Mouse (Mus musculus): ENCODE measurements around the gene C1qtnf7. TPM values are rescaled to one million over a fixed set of nuclear protein-coding genes. Genes with fewer than 3 reads are reported as not detected.

C1qtnf7 gene
- polyA plus RNA-seq, 1 experiment from 2014 or later, result 54.2 TPM

DNA sequence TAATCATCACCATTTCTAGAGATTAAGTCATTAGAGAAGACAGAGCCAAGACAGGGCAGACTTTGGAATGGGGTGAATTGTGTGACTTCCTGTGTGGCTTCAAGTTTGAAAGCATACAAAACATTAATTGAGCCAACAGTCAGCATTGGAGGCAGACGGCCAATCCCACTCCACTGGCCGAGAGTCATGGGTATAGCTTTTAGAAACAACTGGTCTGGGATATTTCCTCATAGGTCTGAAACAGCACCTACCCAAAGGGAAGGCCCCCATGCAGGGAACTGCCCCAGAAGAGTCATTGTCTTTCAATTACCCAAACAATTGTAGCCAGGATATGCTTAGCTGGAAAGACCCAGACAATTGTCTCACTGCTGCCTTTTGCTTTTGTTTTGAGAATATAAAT lies 39.5 kb downstream of the C1qtnf7 start:
- H3K36me3 ChIP-seq (ENCODE audit: insufficient read depth), result no peaks in the 10 kb centered on the region
- no peak overlapping the region for H3K4me3 ChIP-seq (ENCODE audit: low read depth, low read length)
- peaks cover 11% of the 10 kb centered on the region for H3K4me1 ChIP-seq (ENCODE audit: insufficient read depth)
- peak overlapping the region; percentile 76 for H3K27ac ChIP-seq (ENCODE audit: low read depth)
- TF ChIP-seq CTCF (IDR thresholded peaks at IDR 0.05; ENCODE audit: low read depth), result no peak
- no peaks in the 10 kb centered on the region for H3K9me3 ChIP-seq (ENCODE audit: low read depth, low read length)
- no peak overlapping the region for H3K9ac ChIP-seq
- WGBS, result 29% methylated on average over 2 of the region's 2 CpGs
- DNase-seq, result peak; percentile 80
- H3K27me3 ChIP-seq (ENCODE audit: insufficient read depth, low read length), result no peaks in the 10 kb centered on the region
- H3K4me2 ChIP-seq, result no peak overlapping the region
- ATAC-seq (ENCODE audit: insufficient read depth), result peak; percentile 70

GRCm38 (mm10) chr5:43555406-43555805 lies 40.1 kb downstream of the C1qtnf7 start:
- ATAC-seq (ENCODE audit: insufficient read depth) (peak; percentile 33; the same call in 1 of the 2 replicates), DNase-seq (no peak)
- Histone ChIP-seq H3K4me2 (no peak overlapping the region), H3K27me3 (ENCODE audit: insufficient read depth, low read length) (no peaks in the 10 kb centered on the region), H3K4me1 (ENCODE audit: insufficient read depth) (peaks cover 8% of the 10 kb centered on the region), H3K9ac (no peak overlapping the region), H3K27ac (ENCODE audit: low read depth) (peak overlapping the region; percentile 76), H3K4me3 (ENCODE audit: low read depth, low read length) (no peak overlapping the region), H3K9me3 (ENCODE audit: low read depth, low read length) (no peaks in the 10 kb centered on the region), H3K36me3 (ENCODE audit: insufficient read depth) (no peaks in the 10 kb centered on the region)
- no peak for TF ChIP-seq CTCF (IDR thresholded peaks at IDR 0.05; ENCODE audit: low read depth)
- 76% methylated on average over 6 of the region's 6 CpGs for WGBS

- DNase-seq (no peak), ATAC-seq (ENCODE audit: insufficient read depth) (no peak)
- Histone ChIP-seq H3K4me2 (no peak overlapping the region), H3K9me3 (ENCODE audit: low read depth, low read length) (no peaks in the 10 kb centered on the region), H3K27me3 (ENCODE audit: insufficient read depth, low read length) (no peaks in the 10 kb centered on the region), H3K4me1 (ENCODE audit: insufficient read depth) (peaks cover 8% of the 10 kb centered on the region), H3K27ac (ENCODE audit: low read depth) (no peak overlapping the region), H3K36me3 (ENCODE audit: insufficient read depth) (no peaks in the 10 kb centered on the region), H3K9ac (no peak overlapping the region), H3K4me3 (ENCODE audit: low read depth, low read length) (no peak overlapping the region)
- 86% methylated on average over 5 of the region's 5 CpGs for WGBS
- no peak for TF ChIP-seq CTCF (IDR thresholded peaks at IDR 0.05; ENCODE audit: low read depth)
Observed at GRCm38 (mm10) chr5:43557436-43557835, 42.1 kb downstream of the C1qtnf7 start.

DNA sequence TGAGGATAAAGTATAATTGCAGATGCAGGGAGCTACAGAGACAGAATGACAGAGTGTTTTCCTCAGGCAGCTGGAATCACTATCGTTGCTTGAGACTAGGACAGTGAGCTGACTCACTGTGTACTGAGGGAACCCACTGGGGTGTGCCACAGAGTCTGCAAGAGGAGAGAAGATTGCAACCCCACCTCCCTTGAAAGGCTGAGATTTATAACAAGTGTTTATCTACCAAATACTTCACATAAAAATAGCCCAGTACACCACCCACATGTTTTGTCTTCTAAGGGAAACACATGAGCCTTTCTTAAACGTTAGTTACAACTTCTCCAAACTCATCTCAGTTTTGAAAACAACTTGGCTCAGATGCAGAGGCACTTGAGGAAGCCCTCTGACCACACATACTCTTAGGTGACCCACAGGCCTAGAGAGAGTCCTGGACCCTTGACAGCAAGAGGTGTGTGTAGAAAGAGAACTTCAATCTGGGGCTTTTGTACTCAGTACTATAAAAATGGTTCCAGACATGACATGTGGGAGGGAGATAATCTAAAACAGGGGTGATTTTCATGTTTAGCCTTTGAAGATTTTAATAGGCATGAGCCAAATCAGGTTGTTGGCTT lies 46.4 kb downstream of the C1qtnf7 start:
- Histone ChIP-seq H3K9me3 (ENCODE audit: low read depth, low read length) (no peaks in the 10 kb centered on the region), H3K27ac (ENCODE audit: low read depth) (0 out of 2 replicates have a peak overlapping the region, but pooled peaks have one; percentile 16), H3K4me3 (ENCODE audit: low read depth, low read length) (no peak overlapping the region), H3K4me2 (no peak overlapping the region), H3K4me1 (ENCODE audit: insufficient read depth) (no peaks in the 10 kb centered on the region), H3K36me3 (ENCODE audit: insufficient read depth) (no peaks in the 10 kb centered on the region), H3K27me3 (ENCODE audit: insufficient read depth, low read length) (no peaks in the 10 kb centered on the region), H3K9ac (no peak overlapping the region)
- DNase-seq, result peak; percentile 65
- no peak for TF ChIP-seq CTCF (IDR thresholded peaks at IDR 0.05; ENCODE audit: low read depth)
- 12% methylated on average over 2 of the region's 2 CpGs for WGBS
- ATAC-seq (ENCODE audit: insufficient read depth), result peak; percentile 90

DNA sequence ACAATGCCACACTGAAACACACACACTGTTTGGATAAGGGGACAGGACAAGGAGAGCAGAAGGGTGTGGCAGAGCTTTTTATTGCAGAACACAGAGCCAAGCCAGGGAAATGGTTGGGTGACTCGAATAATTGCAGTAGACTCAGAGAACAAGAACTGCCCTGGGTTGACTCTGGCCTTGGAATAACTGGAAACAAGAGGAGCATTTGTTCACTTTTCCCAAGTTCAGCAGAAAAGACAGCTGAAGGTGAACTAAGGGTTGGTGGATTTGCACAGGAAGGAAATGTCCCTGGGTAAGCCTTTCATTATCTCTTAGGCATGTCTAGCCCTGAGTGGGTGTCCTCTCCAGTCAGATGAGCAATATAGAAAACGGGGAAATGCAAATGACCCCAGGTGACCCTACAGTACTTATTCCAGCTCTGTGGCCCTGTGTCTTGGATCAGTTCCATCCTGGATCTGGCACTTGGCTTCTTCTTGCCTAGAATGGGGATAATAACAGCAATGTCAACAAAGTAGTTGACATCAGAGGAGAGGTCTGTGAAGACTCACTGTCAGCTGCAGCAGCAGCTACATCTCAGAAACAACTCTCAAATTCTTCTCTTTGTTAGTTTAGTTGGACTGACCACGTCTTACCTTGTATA lies 54.5 kb downstream of the C1qtnf7 start:
- Histone ChIP-seq H3K9me3 (ENCODE audit: low read depth, low read length) (no peaks in the 10 kb centered on the region), H3K36me3 (ENCODE audit: insufficient read depth) (no peaks in the 10 kb centered on the region), H3K4me1 (ENCODE audit: insufficient read depth) (peaks cover 10% of the 10 kb centered on the region), H3K27me3 (ENCODE audit: insufficient read depth, low read length) (no peaks in the 10 kb centered on the region), H3K9ac (no peak overlapping the region), H3K4me2 (no peak overlapping the region), H3K27ac (ENCODE audit: low read depth) (peak overlapping the region; percentile 9; the same call in 1 of the 2 replicates), H3K4me3 (ENCODE audit: low read depth, low read length) (no peak overlapping the region)
- TF ChIP-seq CTCF (IDR thresholded peaks at IDR 0.05; ENCODE audit: low read depth), result no peak
- ATAC-seq (ENCODE audit: insufficient read depth) (peak; percentile 84), DNase-seq (peak; percentile 87)
- WGBS, result 31% methylated on average over 3 of the region's 3 CpGs

DNA sequence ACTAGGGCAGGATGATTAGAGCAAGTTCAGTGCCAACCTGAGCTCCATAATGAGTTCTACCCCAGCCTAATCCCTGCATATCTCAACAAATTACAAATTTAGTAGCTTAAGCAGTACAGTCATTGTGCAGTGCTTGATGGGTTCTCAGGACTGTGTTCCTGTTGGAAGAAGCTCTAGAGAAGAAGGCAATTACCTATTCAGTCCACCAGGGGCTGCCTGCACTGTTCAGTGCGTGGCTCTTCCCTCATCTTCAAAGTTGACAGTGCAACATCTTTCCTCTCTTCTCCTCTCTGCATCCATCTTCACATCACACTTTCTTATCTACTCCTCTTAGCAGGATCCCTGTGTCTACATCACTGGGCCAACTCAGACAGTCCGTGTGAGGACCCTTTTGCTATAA lies 67.5 kb downstream of the C1qtnf7 start:
- ATAC-seq (ENCODE audit: insufficient read depth) (0 out of 2 replicates have a peak, but pooled peaks have one; percentile 52), DNase-seq (peak; percentile 60)
- peak; percentile 78 for TF ChIP-seq CTCF (IDR thresholded peaks at IDR 0.05; ENCODE audit: low read depth)
- Histone ChIP-seq H3K9ac (no peak overlapping the region), H3K27me3 (ENCODE audit: insufficient read depth, low read length) (no peaks in the 10 kb centered on the region), H3K4me1 (ENCODE audit: insufficient read depth) (no peaks in the 10 kb centered on the region), H3K9me3 (ENCODE audit: low read depth, low read length) (no peaks in the 10 kb centered on the region), H3K4me3 (ENCODE audit: low read depth, low read length) (no peak overlapping the region), H3K36me3 (ENCODE audit: insufficient read depth) (no peaks in the 10 kb centered on the region; the same call in 1 of the 2 replicates), H3K27ac (ENCODE audit: low read depth) (no peak overlapping the region), H3K4me2 (no peak overlapping the region)
- WGBS, result 41% methylated on average over 2 of the region's 2 CpGs

DNA sequence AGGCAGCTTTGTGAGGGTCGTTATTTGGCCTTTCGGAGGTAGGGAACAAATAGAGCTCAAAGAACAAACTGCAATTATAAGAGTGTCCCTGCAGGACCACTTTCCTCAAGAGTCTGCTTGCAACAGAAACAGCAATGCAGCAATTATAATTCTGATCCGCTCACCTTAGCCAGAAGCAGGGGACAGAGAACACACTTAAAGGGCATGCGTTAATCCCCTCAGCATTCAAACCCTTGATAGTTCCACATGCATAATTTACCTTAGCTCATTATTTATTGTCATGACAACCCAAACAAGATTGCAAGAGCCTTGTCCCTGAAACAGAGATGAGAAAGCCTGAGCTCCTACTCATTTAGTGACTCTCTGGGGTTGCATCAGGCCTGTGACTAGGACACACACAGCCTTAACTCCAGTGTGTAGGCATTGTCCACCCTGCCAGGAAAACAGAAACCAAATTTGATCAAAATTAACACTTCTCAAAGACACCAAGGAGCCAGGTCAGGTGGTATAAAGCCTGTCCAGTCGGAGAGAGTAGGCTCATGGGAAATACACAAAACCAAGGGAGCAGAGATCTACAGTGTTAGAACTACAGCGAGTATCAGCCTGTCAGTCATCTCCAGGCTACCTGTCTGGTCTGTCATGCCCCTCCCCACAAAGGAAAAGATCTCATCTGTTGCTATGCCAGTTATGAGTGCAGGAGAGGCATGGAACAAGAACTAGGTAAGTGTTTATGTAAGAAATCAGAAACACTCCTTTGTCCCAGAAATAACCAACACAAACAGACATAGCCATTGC lies 68.2 kb downstream of the C1qtnf7 start:
- Histone ChIP-seq H3K9me3 (ENCODE audit: low read depth, low read length) (no peaks in the 10 kb centered on the region), H3K4me2 (no peak overlapping the region), H3K27me3 (ENCODE audit: insufficient read depth, low read length) (no peaks in the 10 kb centered on the region), H3K4me3 (ENCODE audit: low read depth, low read length) (no peak overlapping the region), H3K36me3 (ENCODE audit: insufficient read depth) (no peaks in the 10 kb centered on the region; the same call in 1 of the 2 replicates), H3K27ac (ENCODE audit: low read depth) (no peak overlapping the region), H3K4me1 (ENCODE audit: insufficient read depth) (no peaks in the 10 kb centered on the region), H3K9ac (no peak overlapping the region)
- WGBS, result 82% methylated on average over 6 of the region's 6 CpGs
- TF ChIP-seq CTCF (IDR thresholded peaks at IDR 0.05; ENCODE audit: low read depth), result no peak
- ATAC-seq (ENCODE audit: insufficient read depth), result no peak
- no peak for DNase-seq

Data from lung, embryonic 14.5 days (tissue).